Mouse (Mus musculus) naive thymus-derived CD4-positive, alpha-beta T cell, adult 2 months (primary cell): Measurements from ENCODE around the gene Hipk2.

Source experiments
- DNase-seq: peaks from one replicate; pipeline ENCODE4 v3.0.0-alpha.2; 2011; ENCODE audit warnings: low read depth

Gene Hipk2

DNA sequence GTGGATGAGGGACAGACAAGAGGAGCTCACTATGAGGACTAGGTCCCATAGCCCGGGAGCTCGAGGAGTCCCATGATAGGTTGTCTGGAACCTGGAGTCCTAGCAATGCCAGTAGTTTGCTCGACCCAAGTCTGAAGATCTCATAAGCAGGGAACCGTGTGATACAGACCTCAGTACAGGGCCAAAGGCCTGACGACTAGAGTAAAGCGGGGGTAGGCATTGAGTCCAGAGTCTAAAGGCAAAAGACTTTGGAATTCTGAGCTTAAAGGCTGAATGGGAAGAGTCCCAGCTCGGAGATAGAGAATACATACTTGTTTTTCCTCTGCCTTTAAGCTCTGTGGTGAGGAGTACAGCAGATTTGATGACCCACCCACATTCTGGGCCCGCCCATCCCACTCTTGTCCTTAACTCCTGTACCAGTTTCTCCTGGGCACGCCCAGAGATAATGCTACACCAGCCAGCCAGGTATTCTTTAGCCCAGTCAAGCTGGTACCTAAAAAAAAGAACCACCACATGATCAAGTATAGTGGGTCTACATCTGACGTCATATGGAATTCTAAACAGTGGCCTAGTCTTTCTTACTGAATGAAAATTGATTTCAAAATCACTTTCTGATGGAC lies 27.0 kb upstream of the Hipk2 start:
- no peak for DNase-seq

DNA sequence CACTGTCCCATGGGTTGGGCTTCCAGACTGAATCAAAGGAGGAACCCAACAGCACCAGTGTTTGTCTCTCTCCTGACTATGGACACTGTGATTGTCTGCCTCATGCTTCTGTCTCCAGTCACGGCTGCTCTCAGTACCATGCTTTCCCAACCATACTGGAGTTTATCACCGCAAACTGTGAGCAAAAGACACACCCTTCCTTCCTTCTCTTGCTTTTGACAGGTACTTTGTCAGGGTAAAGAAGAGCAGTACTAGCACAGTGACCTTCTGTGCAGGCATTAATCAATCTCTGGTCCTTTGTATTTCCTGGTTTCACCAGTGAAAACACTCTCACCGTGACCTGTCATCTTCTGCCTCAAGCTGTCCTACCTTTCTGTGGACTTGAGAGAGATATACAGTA lies 25.7 kb upstream of the Hipk2 start:
- DNase-seq = no peak

DNA sequence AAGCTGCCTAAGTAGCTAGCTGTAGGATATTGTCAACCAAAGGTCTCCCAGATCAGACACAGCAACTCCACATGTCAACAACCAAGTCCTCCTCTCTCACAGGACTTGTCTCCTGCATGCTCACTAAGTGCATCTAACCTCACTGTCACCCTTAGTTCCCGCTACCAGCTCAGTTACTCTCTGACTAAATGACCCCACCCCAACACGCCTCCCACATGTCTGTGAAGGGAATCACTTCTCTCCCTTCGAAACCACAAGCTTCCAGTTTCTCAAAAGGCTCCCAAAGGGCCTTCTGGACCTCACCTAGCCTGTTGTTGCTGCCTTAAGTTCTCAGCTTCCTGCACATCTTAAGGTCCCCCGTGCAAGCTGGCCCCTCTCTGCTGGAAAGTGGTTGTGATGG lies 25.2 kb upstream of the Hipk2 start:
- no peak for DNase-seq

DNA sequence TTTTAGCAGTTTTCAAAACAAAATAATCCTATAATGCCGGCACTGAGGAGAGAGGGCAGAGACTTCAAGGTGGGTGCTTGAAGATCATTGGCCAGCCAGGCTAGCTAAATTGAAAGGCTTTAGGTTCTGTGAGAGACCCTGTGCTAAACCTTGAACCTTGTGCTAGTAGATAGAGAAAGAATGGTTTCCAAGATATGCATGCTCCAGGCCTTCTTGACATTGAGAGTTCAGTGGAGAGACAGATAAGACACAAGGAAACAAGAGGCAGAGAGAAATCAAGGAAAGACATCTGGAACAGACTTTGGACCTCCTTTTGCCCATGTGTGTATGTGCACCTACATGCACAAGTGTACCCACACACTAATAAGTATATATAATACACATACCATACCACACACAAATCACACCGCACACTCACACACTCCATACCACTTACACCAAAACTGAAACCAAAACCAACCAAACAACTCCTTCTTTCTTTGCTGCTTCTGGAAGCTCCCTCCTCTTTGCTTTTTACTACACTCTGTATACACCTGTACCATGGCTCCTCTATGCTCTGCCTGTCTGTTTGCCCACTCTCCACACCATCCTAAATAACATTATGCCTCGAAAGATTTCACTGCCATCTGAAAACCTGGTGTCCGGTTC lies 24.6 kb upstream of the Hipk2 start:
- DNase-seq = peak; percentile 30

DNA sequence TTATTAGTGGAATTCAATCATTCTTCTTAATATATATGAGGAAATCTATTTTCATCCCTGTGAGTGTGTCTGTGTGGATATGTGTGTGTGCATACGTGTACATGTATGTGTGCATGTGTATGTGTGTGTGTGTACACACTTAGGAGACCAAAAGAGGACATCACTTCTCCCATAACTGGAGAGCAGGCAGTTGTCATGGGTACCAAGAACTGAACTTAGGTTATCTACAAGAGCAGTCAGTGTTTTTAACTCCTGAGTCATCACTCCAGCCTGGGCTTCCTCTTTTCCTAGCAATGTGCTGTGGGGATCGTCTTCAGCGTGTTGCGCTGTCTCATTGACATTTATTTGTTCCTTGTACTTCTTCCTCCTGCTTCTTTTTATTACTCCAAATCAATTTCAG lies 24.1 kb upstream of the Hipk2 start:
- no peak for DNase-seq

DNA sequence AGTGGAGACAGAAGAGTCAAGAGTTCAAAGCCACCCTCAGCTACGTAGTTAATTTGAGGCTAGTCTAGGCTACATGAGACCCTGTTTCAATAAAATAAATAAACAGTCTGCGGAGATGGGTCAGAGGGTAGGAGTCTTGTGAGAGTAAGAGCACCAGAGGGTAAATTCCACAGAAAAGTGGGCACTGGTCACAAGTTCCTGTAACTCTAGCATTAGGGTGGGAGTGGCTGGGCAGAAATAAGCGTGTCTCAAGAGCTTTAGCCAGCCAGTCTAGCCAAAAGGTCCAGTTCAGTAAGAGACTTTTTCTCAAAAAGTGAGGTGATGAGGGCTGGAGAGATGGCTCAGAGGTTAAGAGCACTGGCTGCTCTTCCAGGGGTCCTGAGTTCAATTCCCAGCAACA lies 17.6 kb upstream of the Hipk2 start:
- DNase-seq = no peak

DNA sequence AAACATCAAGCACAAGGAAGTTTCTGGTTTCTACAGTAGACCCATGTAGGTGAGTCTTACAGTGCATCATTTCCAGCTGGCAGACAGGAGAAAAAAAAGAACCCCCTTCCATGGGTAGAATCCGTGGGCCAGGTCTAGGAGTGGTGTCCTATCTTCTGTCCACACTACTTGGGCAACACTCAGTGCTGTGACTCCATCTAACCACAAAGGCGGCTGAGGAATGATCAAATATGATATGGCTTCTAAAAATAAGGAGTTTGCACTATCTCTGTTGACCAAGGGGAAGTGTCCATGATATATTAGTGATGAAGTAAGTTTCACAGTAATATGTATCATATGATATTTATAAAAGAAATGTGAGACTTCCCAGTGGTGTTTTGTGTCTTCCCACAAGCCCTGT lies 16.1 kb upstream of the Hipk2 start:
- no peak for DNase-seq

DNA sequence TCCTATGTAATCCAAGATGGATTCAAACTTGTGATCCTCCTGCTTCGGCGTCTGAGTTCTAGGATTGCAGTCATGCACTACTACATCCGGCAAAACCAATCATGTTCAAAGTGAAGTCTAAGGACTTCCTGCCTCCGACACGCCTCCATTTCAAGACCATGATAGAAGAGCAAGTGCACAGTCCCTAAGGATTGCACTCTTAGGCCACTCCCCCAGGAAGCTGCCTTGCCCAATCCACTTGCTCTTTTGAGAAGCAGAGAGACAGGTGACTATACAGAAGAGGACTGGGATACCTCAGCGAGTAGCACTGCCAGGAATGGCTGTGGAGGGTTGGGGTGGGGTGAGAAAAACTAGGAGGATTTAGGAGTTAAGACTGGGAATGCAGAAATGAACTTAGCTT lies 13.2 kb upstream of the Hipk2 start:
- DNase-seq = no peak

DNA sequence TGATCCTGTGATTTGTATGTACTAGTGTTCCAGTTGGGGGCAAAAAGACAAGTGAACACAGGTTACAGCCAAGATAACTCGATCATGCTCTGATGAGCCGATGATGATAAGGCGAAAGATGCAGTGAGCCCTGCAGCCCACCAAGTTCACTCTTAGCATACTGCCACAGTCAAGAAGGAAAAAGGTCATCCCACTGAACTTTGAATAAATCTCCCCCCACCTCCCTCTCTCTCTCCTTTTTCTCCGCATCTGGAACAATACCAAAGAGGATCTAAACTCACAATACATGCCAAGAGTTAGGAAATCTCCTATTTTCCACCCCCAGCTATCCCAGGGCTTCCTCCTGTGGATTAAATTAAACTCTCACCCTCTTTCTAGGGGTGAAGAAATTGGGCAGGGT lies 11.5 kb upstream of the Hipk2 start:
- no peak for DNase-seq

DNA sequence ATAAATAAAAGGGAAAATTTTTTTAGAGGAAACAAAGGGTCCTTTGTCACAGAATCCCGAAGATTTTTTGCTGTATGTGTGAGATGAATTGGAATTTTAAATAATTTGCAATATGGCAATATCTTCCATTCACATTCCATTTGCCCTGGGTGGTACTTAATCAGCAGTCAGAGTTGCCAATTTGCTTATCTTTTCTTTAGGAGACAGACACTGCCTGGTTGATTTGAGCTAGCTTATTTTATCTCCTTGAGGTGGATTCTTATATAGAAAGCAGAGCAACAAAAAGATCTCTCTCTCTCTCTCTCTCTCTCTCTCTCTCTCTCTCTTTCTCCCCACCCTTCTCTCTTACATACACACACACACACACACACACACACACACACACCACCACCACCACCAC lies 9.2 kb upstream of the Hipk2 start:
- no peak for DNase-seq

DNA sequence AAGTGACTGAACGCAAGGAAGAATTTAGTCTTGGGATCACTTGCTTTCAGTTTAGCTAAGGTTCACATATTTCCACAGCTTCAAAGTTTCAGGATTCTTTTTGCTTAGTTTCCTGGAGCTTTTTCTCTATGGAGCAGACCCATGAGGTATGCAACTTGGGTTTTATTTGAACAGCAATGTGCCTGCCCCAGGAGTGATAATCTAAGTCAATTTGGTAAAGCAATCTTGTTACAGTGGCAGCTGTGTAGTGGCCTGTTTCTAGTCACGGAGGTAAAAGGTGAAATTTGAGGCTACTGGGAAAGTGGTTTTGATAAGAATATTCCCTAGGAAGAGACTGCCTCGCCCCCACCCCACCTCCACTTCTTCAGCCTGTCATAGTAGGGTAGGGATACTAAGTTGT lies 8.5 kb upstream of the Hipk2 start:
- DNase-seq = no peak

DNA sequence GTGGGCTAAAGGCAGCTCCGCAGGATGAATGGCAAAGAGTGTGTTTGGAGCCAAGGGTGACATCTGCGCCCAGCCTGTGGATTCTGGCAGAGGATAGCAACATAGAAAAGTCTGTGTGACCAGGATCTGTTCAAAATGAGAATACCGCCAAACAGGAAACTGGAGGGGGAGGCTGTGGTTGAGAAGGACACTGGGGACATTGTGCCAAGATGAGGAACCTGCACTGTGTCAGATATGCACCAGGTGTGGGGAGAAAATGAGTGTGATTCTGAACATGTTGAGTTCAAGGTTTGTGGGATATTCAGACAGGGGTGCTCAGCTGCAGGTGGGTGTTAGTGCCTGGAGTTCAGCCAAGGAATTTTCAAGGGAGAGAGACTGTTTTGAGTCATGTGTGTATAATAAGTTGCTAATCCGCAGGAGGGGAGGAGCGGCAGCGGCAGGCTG lies 6.8 kb upstream of the Hipk2 start:
- no peak for DNase-seq

DNA sequence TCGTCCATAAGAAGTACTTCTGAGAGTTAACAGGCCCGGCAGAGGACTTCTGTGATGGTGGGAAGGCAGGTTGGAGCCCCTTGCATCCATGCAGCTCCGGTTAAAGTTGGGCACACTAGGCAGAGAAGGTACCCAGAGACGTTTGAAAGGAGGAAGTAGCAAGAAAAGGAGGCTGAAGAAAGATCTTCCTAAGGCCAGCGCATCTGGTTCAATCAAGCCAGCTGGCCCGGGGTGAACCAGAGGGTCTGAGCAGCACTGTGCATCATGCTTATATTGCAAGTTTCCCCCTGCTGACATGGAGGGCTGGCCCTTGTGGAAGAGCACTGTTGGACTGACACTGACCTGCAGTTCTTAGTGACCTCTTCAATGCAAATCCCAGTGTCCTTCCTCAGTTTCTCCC lies 6.0 kb upstream of the Hipk2 start:
- no peak for DNase-seq

DNA sequence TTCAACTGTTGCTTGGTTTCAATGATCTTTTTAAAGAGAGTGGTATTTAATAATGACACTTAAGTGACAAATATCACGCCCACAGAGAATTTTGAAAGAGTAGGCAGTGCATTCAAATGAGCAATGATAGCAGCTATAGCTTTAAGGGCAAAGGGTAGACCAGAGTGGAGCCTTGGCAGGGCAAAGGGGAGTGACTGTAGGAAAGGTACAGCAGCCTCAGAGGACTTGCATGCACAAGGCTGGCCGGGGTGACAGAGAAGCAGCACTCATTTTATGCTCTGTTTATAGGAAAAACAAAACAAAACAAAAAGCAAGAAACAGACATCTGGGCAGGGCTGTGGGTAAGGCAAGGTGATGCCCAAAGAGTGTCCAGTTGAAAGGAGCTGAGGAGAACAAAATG lies 5.5 kb upstream of the Hipk2 start:
- no peak for DNase-seq

DNA sequence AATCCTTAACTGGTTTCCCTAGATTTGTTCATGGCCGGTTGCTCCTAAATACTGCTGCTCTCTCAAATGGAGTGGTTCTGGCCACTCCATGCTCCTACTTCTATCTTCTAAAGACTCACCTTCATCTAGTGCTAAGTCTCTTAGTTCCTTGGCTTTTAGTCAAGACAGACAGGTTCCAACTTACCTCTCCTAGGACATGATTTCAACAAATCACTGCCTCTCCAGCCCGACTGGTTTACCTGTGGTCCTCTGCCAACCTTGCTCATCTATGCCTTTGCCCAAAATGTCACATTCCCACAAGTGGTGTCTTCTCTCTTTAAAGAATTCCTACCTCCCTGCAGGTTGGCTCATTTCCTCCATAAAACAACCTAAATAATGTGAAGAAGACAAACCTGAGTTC lies 1.7 kb upstream of the Hipk2 start:
- DNase-seq = no peak

DNA sequence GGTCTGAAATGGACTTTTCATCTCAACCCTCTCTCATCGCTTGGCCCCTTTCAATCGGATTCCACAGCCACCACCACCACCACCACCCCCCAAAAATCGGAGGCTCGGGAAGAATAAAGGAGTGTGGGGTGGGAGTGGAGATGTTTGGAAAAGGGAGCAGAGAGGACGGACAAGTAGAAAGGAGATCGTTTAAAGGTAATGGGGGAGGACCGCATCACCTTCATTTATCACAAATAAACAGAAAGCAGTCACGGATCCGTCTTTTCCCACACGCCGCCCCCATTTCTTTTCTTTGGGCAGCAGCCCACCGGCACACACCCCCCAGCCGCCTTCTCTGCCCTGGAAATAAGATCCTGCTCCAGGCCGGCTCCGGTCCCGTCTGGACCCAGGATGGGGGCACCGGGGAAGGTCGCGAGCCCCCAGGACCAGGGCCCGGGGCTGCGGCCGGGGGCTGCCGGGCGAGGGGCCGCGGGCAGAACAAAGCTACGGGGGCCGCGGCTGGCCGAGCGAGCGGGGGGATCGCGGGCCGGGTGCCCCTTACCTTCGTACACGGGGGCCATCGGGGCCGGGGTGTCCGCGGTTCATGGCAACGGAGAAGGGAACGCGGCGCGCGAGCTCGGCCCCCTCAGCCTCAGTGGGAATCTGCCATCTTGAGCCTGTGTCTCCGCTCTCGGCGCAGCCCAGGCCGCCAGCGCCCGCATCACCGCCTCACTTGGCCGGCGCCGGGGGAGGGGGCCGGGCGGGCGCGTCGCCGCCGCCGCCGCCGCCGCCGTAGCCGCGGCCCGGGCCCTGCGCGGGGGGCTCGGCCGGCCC lies 501 bp downstream of the Hipk2 start, which contains the start of gene Tbxas1:
TSS of gene Tbxas1 (plus strand) at position 147 of the 813 bp plus-strand sequence.
- peak; percentile 55 for DNase-seq

DNA sequence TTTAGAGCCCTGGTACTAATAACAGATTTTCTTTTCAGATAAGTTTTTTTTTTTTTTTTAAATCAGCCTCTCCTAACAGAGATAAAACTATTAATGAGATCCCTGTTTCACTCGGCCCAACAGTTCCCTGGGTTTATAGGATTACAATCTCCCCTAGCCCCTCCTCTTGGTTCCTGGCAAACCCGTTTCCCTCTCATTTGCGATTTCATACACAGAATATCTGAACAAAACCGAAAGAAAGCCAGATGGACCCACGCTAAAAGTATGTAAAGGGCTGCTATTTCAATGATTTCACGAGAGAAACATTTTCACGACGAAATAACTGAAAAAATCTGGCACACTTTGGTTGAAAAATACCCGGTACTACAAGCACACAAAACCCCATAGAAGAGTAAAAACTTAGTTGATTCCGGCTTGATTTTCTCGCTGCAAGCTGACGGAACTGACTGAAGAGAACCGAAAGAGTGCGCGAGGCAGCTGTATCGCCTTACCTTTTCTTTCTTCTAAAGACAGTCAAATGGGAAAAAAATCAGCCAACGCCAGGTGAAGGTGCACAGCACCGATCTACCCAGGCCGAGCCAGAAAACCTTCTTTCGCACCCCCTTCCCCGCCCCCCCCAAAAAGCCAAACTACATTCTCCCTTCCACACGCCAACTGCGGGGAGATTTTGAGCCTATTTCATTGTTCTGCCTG lies 1.3 kb downstream of the Hipk2 start:
- DNase-seq = peak; percentile 71

DNA sequence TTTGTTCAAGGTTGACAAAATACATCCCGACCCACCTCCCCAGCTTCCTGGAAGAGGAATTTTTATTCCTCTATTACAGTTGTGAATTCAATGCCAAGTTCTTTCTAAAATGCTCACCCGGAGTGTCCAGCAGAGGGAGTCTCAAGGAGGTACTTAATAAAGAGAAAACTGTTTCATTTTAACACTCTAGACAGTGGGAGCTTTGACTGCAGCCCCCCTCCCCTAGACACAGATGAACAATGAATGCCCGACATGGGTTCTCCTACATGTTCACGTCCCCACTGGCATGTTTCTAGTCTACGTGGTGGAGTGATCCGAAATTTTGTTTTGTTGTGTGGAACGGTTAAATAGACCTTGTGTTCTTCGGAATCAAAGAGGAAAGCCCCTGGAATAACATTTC lies 1.9 kb downstream of the Hipk2 start:
- peak; percentile 74 for DNase-seq

DNA sequence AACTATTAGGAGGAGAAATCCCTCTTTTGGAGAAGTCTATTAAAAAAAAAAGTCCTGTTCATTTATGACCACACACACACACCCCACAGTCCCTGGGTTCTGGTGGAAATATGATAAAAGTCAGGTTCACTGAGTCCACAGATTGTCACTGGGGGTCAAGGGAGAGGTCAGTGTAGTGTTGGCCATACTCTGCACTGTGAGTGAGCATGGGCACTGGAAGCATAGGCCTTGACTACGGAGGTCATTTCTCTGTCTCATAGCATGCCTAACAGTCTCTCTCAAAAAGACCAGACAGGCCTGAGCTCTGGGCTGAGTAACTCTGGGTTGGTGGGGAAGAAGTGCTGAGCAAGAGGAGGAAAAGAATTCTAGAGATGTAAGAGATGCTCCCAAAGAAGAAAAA lies 2.6 kb downstream of the Hipk2 start:
- no peak for DNase-seq

DNA sequence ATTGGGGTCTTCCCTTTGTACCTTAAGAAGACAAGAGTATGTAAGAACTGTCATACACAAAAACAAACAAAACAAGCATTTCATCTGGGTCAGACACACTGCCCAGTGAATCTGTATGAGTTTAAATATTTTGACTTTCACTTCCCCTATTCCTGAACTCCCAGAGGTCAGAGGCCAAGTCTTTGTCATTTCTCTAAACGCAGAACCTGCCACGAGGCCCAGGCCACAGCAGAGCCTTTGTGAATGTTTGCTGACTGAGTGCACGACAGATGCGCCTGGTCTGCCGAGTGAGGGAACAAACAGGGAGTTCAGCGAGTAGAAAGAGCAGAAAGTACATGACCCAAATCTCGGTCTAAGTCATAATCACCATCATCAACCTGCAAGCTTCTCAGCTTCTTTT lies 4.9 kb downstream of the Hipk2 start:
- DNase-seq = no peak

DNA sequence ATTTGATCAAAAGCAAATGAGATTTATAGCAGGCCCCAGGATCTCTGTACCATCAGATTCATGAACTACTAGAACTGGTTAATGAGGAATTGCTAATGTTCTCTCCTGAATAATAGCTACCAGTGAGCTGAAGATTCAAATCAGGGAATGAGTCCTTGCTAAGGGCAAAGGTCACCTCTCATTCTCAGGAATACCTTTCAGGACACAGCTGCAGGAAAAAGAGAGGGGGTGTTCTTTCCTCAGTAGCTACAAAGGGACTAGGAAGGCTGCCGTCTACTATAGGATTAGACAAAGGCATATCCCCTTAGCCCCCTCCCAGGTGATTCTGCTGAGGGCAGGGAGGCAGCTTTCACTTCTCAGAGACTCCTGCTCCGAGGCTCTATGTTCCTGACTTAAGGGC lies 5.9 kb downstream of the Hipk2 start:
- no peak for DNase-seq

DNA sequence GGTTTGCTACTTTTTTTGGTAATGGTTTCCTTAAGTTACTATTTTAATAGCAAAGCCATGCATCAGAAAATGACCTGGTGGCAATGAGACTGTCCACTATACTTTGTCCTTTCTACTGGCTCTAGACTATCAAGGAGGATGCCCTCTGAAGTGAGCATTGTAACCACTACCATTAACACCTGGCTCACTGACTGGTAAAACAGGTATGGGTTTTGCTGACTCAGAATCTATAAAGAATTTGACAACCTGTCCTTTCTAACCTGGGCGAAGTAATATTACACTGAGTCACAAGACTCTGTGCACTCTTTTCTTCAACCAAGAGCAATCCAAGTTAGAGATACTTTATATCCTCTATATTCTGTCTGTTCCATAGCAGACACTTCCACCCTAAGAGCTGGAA lies 7.0 kb downstream of the Hipk2 start:
- no peak for DNase-seq

DNA sequence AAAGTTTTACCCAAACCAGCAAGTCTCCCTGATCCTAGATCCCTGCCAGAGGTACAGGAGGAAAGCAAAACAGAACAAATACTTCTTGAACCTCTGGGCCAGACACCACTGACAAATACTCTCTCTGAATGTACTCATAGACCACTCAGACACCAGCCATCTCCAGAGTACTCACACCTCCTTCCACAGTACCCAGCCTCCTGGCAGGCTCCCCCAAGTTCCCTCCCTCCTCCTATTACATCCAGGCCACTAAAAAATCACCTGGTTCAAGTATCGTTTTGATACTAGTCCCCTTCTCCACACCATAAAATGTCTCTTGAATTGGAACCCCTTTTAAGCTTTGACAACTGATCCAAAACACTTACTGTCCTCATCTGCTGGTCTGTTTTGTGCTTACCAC lies 8.7 kb downstream of the Hipk2 start:
- DNase-seq = no peak
